Mouse (Mus musculus): ENCODE results near the gene Hmgb1.

DNA sequence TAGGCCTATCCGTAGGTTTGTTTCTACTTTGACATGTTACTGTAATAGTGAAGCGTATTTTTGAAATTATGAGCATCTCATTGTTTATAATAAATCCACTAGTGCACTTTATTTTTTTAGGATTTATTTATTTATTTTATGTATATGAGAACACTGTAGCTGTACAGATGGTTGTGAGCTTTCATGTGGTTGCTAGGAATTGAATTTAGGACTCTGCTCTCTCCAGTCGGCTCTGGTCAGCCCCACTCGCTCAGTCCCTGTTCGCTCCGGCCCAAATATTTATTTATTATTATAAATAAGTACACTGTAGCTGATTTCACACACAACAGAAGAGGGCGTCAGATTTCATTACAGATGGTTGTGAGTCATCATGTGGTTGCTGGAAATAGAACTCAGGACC is 24.5 kb upstream of the Hmgb1 start:
- TF ChIP-seq POLR2A (IDR thresholded peaks at IDR 0.05; ENCODE audit: borderline replicate concordance, control insufficient read depth, low read depth, low read length) (no peak), CTCF (IDR thresholded peaks at IDR 0.05; ENCODE audit: control insufficient read depth, insufficient read depth, low read length) (no peak)

Data from bone marrow, adult 2 months (tissue).